Mouse (Mus musculus): ENCODE data around the gene Hpdl.
A peak's percentile ranks its signal among the peaks of the same experiment; 100 is the strongest.
"Not testable (repeated sequence)": the region's sequence is repeated elsewhere in the genome, so short reads cannot be mapped to it uniquely, and the experiment has no call there.

Hpdl gene

DNA sequence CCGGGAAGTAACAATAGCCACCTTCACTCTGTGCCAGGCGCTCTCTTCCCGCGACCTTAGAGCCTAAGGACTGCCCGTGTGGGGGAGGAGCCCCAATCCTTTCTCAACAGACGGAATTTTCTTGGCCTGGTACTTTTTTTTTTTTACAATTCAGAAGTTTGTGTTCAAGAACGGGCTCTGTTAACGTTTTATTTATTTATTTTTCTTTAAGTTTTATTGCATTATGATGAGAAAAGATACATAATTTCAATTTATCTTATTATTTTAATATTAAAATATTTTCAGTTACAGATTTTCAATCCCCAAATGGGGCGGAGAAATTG, at the start of gene Hpdl:
Hpdl (minus strand) TSS at position 14 of the 323 bp plus-strand sequence.
- no peak for DNase-seq

DNA sequence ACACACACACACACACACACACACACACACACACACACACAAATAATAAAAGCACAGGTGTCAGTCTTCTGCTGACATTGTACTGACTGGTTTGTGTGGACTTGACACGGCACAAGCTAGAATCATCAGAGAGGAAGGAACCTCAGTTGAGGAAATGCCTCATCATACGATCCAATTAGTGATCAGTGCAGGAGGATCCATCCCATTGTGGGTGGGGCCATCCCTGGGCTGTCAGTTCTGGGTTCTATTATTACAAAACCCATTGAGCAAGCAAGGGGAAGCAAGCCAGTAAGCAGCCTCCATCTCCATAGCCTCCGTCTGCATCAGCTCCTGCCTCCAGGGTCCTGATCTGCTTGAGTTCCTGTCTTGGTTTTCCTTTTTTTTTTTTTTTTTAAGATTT, 48.4 kb upstream of the Hpdl start:
- no peak for DNase-seq

DNA sequence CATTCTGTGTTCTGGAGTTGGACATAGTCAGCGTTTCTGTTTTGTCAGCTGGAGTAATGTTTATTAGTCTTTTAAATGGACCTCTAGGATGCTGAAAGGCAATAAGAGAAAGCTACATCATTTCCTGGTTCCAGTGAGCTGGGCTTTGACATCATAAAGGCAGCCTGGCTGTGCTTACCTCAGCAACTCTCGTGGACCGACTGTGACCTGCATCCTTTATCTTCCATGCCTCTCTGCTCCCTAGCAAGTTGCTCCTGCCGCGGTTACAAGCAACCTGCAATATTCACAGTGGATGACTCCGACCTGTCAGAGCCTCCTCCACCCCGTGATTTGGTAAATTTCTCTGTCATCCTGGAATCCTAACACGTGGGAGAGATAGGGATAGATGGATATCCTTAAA, 40.5 kb upstream of the Hpdl start:
- DNase-seq: no peak

DNA sequence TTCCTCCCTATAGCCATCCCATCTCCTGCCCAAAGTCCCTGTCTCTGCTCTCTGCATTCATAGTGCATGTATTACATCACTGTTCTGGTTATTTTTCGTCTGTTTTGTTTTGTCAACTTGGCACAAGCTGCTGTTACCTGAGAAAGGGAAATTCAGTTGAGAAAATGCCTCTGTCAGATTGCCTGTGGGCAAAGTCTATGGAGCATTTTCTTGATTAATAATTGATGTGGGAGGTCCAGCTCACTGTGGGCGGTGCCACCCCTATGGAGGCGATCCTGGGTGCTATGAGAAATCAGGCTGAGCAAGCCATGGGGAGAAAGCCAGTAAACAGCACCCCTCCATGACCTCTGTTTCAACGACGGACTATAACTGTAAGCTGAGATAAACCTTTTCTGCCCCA, 38.2 kb upstream of the Hpdl start:
- peak; percentile 79 for DNase-seq

DNA sequence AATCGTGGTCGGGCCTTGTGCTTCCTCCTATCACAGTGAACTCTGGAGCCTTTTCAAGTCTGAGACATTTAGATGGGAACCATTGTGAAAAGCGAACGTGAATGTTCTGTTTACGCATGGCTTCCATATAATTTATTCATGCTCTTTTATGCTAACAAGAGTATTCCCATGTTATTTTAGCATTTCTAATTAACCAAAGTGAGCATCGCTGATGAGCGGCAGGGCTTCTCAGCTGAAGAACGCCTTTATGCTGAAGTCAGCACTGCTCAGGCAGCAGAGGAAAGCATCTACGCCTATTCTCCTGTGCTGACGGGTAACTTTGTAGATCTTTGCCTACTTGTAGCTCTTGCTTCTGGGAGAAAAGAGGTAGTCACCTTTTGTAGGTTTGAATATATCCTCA, 35.7 kb upstream of the Hpdl start:
- DNase-seq: no peak

DNA sequence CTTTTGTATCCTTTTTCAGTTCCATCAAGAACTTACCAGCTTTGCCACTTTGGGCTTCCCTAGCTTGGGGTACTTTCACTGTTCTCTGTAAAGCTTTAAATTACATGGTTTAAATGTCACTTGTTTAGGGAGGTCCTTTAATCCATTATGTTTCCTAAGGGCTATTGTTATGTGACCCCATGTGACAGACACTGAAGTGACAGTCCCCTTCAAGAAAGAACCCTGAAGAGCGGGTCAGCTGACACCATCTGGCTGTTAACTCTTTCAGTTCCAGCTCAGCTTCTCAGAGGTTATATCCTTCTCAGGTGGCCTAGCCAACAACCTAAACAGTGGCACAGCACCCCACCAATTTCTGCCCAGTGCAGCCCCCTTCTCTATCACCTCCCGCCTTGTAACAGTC, 32.8 kb upstream of the Hpdl start:
- no peak for DNase-seq

DNA sequence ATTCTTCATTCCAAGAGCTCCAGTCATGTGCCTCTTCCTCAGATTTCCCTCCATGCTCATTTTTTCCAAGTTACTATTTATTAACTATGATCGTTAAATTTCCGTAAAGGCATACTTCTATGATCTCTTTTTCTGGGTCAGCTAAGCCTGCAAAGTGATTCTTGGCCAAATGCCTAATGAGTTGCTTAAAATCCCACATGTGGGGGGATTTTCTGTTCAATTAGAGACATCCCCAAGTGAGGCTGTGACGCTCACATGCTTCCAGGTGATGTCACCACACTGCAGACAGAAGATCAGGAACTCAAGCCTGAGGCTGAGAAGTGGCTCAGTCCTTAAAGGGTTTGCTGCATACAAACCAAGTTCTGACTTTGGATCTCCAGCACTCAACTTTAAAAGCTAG, 28.4 kb upstream of the Hpdl start:
- no peak for DNase-seq

DNA sequence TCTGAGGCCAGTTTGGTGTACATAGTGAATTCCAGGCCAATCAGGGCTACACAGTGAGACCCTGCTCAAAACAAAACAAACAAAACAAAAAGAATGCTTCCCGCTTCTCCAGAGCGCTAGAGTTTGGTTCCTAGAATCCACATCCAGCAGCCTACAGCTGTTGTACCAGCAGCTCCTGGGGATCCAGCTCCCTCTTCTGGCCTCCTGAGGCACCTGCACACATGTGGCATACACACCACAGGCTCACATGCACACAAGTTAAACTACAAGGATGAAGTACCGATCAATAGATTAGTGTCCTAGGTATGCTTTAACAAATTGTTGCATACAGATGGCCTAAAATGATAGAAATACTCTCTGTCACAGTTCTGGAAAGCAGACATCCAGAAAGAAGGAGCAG, 22.8 kb upstream of the Hpdl start:
- DNase-seq: no peak

DNA sequence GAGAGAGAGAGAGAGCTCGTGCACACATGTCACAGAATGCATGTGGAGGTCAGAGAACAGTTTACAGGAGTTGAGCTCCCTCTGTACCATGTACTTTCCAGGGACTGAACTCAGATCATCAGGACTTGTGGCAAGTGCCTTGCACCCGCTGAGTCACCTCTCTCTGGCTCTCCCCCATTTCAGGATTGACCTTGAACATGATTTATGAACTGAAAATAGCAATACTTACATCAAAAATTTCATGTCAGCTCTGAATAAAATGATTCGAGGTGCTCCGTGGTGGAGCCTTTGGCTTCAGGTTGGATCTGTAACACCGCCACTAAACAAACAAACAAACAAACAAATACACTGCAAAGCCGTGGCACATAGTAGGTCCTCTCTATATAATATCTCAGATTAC, 19.3 kb upstream of the Hpdl start:
- DNase-seq: no peak

DNA sequence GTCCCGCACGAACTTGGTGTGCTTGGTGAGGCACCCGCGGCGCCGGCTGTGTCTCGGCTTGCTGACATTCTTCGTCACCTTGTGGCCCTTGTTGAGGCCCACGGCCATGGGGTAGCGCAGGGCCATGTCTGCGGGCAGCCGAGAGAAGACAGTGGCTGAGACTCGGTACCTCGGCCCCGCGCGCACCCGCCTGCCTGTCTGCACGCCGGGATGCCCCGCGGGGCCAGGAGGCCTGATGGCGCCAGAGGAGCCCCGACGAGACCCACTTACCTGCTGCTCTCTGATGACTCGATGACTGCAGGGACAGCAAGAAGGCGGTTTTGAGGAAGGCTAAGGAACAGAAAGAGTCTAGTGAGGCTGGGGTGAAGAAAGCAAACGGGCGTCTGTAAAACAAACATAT, 18.6 kb upstream of the Hpdl start:
- DNase-seq: not testable (repeated sequence)

DNA sequence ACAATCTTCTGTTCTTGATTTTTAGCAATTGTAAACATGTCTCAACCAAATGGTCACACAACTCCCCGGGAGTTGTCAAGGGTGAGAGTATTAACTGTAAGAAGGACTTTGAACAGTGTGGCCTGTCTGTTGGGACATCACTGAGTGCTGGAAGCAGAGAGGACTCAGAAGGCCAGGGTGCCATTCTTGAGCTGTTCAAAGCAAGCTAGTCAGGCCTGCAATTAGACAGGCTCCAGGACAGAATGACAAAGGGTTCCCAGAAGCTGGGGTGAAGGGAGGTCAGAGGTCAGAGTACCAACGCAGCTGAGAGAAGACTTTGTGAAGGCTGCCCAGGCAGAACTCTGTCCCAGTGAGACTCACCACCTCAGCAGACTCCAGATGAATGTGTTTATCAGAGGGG, 17.5 kb upstream of the Hpdl start:
- DNase-seq: peak; percentile 21

DNA sequence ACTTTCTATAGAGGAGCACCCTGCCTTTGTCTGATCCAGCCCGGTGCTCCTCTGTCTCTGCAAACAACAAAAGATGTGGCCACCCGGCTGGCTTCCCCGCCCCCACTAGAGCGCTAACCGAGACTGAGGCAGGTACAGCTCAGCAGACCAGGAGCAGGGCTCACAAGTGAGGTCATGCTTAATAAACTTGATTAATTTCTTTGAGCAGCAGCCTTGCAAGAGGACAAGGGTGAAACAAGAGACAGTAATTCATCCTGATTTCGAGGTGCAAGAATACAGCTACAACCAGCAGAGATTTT, 8.5 kb upstream of the Hpdl start:
- no peak for DNase-seq

DNA sequence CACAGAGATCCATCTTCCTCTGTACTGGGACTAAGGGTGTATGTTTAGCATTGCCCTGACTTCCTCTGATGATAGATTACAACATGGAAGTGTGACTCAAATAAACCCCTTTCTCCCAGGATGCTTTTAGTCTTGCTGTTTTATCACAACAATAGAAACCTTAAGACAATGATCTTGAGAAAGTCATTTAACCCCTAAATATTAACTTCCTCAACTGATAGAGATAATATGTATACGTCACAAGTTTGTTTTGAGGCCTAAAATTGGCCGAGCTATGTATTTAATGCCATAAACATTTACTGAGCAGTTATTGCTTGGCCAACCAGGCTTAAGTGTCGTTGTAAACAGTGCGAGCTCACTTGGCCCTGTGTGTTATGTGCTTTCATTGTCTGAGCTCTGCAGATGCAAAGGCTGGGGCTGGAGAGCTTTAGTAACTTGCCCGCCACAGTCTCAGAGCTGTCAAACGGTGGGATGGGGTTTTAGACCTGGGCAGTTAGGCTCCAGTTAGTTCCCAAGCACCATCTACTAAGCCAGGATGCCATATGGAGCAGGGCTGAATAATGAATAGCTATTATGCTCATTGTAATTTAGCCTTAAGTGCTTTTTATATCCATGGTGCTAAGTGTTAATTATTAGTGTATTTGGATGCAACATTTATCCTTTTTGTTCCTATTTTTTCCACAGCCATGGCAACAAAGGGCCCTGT, 8.0 kb upstream of the Hpdl start:
- no peak for DNase-seq

DNA sequence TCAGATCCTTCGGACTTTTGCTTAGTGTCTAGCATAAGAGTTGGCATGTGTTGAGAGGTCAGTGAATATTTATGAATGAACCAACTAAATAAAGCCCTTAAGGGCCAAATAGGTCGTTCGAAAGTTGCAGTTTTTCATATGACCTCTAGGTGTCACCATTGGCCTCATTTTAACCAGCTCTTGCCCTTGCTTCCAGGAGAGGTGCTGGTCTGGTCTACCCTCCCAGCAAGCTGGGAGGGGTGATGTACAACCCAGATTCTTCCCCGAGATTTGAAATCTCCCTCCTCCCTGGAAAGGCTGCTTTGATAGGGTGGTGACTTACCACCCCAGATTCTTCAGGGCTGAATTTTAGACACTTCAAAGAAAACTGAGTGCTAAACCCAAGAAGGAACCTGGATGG, 6.3 kb upstream of the Hpdl start:
- peak; percentile 65 for DNase-seq

DNA sequence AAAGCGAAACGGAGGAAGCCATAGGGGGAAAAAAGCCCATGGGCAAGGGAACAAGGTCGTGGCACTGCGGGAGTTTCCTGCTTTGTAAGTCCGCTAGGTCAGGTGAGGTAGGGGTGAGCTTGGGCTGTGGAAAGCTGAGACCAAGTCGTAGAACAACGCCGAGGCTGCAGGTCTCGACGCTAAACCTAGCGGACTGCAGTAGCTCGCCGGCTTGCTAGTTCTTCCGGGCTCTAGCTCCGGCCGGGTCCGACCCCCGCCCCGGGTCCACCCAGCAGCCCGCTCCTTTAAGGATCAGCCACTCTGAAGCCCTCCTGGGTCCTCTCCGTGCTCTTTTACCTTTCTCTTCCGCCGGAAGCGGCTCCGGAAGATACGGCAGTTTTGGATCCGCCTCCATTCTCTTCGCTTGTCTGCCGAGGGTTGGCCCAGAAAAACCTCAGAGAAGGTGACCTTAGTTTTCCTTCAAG, 3.1 kb upstream of the Hpdl start:
- peak; percentile 84 for DNase-seq

DNA sequence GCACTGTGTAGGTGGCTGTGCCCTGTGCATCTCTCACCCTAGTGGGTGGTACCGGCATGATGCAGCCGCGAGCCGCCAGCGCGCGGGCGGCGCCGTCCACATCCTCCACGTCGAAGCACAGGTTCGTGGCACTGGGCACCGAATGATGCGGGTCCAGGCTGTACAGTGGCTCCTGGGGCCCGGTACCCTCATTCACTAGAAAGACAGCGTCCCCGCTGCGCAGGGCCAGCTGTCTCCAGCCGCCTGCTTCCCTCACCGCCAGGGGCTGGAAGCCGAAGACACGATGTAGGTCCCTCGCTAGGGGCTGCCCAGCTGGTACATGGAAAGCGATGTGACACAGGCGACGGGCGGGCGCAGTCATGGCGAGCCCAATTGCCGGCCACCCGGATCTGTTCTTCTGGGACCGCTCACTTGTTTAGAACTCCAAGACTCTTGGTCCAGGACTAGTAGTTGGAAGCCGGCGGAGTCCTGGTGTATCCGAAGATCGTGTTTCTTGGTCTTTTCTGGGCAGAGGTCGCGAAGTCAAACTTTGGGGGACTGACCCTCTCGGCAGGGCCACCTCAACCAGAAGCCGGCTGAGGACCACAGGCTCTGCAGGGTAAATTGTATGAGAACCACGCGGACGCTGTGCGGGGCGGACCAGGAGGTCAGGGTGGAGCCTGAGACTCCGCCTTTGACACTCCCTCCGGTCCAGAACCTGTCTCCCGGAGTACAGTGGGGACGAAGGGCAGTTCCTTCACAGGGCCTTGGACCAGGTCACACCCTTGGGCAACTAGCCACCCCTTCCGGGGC, 409 bp downstream of the Hpdl start:
- peak; percentile 90 for DNase-seq

DNA sequence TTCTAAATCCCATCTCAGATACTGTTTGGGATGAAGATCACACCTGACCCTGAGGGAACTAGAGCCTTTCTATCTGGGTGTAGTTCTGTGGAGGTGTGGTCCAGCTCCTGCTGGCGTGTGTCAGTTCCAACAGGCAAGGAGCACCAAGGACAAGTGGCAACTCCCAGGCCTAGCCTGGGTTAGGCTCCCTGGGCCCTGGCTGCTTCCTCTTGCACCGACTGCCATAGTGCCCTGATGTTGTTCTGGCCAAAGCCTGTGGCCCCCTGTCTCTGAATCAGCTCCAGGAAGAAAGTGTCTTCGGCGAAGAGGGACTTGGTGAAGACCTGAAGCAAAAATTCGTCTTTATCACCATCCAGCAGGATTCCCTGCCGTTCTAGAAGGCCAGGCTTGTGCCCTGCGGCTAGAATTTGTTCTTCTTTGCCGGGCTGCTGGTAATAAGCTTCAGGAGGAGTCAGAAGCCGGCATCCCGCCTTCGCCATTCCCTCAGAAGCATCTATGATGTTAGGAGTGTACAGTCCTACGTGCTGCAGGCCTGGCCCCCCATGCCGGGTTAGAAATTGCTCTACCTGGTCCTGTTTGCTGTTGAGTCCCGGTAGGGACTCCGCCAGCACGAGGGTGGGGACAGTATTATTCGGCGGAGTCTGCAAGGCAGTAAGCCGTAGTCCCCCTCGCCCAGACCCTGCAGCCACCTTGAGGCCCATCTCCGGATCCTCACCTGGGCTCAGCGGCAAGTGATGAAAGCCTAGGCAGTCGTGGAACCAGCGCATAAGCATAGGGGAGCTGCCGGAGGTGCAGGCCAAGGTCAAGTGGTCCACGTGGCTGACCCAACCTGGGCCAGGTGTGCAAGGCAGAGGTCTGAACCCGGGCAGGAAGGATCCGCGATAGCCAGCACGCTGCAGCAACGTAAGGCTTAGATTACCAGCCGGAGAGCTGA, 1.3 kb downstream of the Hpdl start:
- no peak for DNase-seq

DNA sequence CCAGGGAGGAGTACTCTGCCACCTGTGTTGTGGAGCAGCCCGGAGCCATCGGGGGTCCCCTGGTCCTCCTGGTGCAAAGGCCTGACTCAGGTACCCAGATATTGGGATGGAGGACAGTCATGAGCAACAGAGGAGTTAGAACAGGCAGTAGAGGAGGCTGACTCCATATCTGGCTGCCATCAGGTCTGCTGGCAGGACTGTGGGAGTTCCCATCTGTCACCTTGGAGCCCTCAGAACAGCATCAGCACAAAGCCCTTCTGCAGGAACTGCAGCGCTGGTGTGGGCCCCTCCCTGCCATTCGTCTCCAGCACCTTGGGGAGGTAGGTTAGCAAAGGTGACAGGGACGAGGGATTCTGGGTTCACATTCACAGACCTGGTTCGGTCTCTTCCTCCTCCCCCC, 4.0 kb downstream of the Hpdl start:
- no peak for DNase-seq

DNA sequence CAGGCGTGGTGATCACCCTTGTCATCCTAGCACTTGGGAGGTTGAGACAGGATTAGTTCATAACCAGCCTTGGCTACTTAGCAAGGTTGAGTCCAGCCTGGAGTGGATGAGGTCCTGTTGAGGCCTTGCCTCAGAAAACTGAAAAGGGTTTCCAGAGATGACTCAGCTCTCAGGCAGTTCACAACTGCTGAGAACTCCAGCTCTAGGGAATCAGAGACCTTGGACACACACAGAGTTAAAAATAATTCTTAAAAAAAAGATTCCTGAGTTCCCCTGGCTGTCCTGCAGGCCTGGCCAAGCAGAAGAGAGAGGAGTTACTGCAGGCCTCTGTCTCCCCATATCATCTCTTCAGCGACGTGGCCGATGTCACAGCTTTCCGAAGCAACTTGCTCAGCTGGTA, 6.2 kb downstream of the Hpdl start:
- DNase-seq: no peak

DNA sequence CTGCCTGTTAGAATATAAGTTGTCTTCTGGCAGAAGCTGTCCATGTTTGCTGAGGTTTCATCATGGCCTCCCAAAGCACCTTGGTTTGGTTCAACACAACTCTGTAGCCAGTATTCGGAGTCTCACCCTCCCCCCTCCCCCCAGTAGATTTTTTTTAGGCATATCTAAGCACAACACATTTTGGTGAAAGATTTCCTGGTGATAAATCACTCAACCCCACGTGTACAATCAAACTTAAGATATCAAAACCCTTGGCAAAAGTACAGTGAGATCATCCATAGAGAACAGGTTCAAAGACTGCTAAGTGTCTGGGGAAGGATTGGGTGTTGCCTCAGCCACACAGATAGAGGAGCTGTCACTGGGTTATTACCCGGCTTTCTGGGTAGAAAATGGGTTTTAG, 10.5 kb downstream of the Hpdl start:
- DNase-seq: no peak

DNA sequence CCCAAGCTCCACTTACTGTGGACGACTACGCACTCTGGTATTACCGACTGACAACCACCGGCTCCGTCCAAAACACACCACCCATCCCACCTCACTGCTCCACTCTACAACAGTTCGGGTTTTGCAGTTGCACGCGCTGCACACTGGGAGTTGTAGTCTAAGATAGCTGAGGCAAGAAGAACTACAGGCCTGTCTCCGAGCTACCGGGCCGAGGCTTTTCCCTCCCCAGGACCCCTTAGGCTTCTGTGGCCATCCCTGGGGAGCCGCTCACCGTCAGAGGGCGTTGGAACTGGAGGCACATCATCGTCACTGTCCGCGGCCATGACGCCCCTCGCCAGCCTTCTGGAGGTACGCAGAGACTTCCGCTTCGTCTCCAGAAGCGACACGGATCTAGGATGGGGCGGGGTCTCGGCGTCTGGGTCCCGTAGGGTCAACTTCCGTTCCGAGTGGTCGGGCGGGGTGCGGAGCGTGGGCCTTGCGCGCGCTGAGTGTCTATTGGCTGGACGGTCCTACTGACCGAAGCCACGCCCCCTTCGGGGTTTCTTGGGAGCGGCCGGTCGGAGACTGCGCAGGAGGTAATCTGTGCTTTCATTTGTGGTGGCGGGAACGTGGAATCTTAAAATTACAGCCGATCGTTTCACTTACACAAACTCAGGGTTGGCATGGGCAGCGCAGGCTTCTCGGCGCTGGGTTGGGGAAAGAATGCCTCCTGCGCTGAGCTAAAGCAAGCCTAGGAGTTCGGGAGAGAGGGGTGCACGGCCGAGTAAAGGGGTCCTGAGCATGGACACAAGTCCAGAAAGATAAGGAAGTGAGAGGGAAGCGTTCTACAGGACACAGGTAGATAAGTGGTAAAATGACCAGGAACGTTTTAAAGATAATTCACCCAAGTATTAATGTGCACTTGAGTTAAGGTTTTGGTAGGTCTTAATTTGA, 14.0 kb downstream of the Hpdl start, which contains the start of the genes Toe1 and Mutyh:
Toe1 (minus strand) TSS at position 444 of the 933 bp plus-strand sequence.
Mutyh (plus strand) TSS at position 527 of the 933 bp plus-strand sequence.
- DNase-seq: peak; percentile 97

DNA sequence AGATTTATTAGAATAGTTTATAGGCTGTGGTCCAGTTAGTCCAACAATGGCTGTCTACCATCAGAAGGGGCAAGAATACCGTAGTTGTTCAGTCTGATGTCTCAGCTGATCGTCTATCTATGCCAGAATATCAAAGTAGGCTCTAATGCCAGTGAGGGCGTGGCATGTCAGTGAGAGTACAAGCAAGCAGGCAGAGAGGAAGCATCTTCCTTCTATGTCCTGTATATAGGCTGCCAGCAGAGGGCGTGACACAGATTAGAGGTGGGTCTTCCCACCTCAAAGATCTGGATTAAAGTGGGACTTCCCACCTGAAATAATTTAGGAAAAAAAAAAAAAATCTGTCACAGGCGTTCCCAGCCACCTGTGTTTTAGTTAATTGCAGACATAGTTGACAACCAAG, 21.6 kb downstream of the Hpdl start:
- DNase-seq: no peak

Measured in kidney, postnatal 14 days (tissue).